ENCODE assay signal across 7 mouse cellular contexts in the genomic region with DNA sequence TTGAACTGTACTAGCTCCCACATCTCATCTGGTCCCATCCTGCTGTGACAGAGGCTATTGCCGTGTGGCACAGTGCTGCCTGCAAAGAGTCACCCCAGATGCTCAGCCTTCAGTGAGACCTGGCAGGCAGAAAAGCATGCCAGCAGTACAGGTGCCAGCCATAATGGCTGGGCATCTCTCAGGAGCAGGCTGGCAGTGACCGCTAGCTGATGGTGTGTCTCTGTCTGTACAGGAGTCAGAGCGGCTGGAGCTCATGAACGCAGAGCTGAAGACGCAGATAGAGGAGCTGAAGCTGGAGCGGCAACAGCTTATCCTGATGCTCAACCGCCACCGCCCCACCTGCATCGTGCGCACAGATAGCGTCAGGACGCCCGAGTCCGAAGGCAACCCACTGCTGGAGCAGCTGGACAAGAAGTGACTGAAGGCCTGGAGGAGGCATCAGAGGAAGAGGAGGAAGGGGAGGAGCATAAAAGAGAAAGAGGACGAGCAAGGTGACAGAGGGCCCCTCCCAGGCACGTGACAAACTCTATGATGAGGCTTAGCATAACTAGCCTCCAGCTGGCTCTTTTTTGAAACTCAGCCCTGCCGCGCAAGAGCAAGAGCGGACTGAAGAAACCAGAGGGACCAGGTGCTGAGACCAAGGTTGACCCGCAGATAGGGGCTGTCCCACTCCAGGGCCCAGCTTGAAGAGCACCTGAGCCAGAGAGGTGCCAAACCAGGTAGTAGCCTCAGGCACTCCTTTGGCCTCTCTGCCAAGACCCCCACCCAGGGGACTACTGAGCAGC. TPM values are rescaled to one million over a fixed set of nuclear protein-coding genes. Genes with fewer than 3 reads are reported as not detected.
A peak's percentile ranks its signal among the peaks of the same experiment; 100 is the strongest.
DNase-seq lines count a peak whose midpoint lies in the region; ATAC-seq and TF ChIP-seq lines count a peak whose summit lies in the region.

No protein-coding gene starts in this region.

- H3K4me3 ChIP-seq in layer of hippocampus, adult 2 months: no peak overlapping the region
- H3K4me3 ChIP-seq in ES-Bruce4 (ENCODE audit: low read depth, low read length): peak overlapping the region; percentile 14; the same call in 1 of the 2 replicates
- H3K4me3 ChIP-seq in stomach, embryonic 15.5 days (replicated peaks): no peak overlapping the region

- no peak for TF ChIP-seq CTCF in layer of hippocampus, adult 2 months (conservative IDR thresholded peaks at IDR 0.05)
- TF ChIP-seq CTCF in ES-Bruce4 (IDR thresholded peaks at IDR 0.05; ENCODE audit: low read depth, low read length): no peak

- H3K9ac ChIP-seq in ES-Bruce4 (ENCODE audit: low read depth, poor library complexity, severe bottlenecking): no peak overlapping the region
- no peak overlapping the region for H3K9ac ChIP-seq in stomach, embryonic 15.5 days

- TF ChIP-seq EP300 in ES-Bruce4 (IDR thresholded peaks at IDR 0.05; ENCODE audit: insufficient read depth, low read depth, low read length): 0 out of 2 replicates have a peak, but pooled peaks have one; percentile 17

- H3K27me3 ChIP-seq in ES-Bruce4 (ENCODE audit: control insufficient read depth, insufficient read depth, low read length, poor library complexity, severe bottlenecking): no peaks in the 10 kb centered on the region
- no peaks in the 10 kb centered on the region for H3K27me3 ChIP-seq in stomach, embryonic 15.5 days (replicated peaks)

- TF ChIP-seq POLR2A in ES-Bruce4 (IDR thresholded peaks at IDR 0.05; ENCODE audit: insufficient read depth, low read length): no peak

- WGBS in stomach, embryonic 15.5 days: 71% methylated on average over 20 of the region's 20 CpGs

- H3K9me3 ChIP-seq in ES-Bruce4 (replicated peaks; ENCODE audit: control insufficient read depth, insufficient read depth, low read length, poor library complexity, severe bottlenecking): no peaks in the 10 kb centered on the region
- no peaks in the 10 kb centered on the region for H3K9me3 ChIP-seq in stomach, embryonic 15.5 days

- H3K27ac ChIP-seq in layer of hippocampus, adult 2 months: peak overlapping the region; percentile 51; the same call in 1 of the 2 replicates
- H3K27ac ChIP-seq in ES-Bruce4 (ENCODE audit: insufficient read depth, low read length): no peak overlapping the region
- peak overlapping the region; percentile 71 for H3K27ac ChIP-seq in stomach, embryonic 15.5 days

- ATAC-seq in activated CD4-positive, CD25-positive, alpha-beta regulatory T cell, adult 4 months: peak; percentile 62
- peak; percentile 44 for ATAC-seq in stomach, embryonic 15.5 days (ENCODE audit: insufficient read depth, low FRiP score, low read depth)

- peaks cover under 1% of the 10 kb centered on the region for H3K4me1 ChIP-seq in ES-Bruce4 (ENCODE audit: control insufficient read depth, insufficient read depth, low read length)
- H3K4me1 ChIP-seq in stomach, embryonic 15.5 days: peaks cover 25% of the 10 kb centered on the region

- no peak for DNase-seq in layer of hippocampus, adult 2 months (ENCODE audit: low spot score in 2 of 2)
- no peak for DNase-seq in layer of hippocampus, adult 9-10 months (ENCODE audit: low spot score)
- DNase-seq in ovary, adult 18-20 months (ENCODE audit: low spot score): no peak
- DNase-seq in spleen, postnatal 14 days (ENCODE audit: low spot score in 2 of 2): no peak

- H3K36me3 ChIP-seq in ES-Bruce4 (ENCODE audit: control insufficient read depth, insufficient read depth, low read length, poor library complexity, severe bottlenecking): no peaks in the 10 kb centered on the region
- H3K36me3 ChIP-seq in stomach, embryonic 15.5 days: peaks cover 8% of the 10 kb centered on the region; the same call in 1 of the 2 replicates

- peak overlapping the region; percentile 10; the same call in 1 of the 2 replicates for H3K4me2 ChIP-seq in stomach, embryonic 15.5 days

RNA-seq across cellular contexts. Expression of a gene that starts 39.9 kb away (rescaled TPM):
- total RNA-seq in layer of hippocampus, adult 2 months (2021): 10 to 100 TPM; 48.2 to 49.5 TPM
- polyA plus RNA-seq in ES-Bruce4 (2011; ENCODE audit: insufficient read depth, insufficient read length, low read depth, missing spikeins): 14.0 and 14.4 TPM in 2 replicates
- polyA plus RNA-seq in activated CD4-positive, CD25-positive, alpha-beta regulatory T cell, adult 4 months (2017; shearing (Covaris generic)): not detected
- polyA plus RNA-seq in stomach, embryonic 15.5 days (2015; fragmentation: Nextera tagmentation; extraction: Ambion mirVana): 0.81 and 0.89 TPM in 2 replicates

RNA-seq across cellular contexts. Expression of a gene that starts 47.7 kb away (rescaled TPM):
- under 1 TPM; 0.41 to 0.64 TPM for total RNA-seq in layer of hippocampus, adult 2 months (2021)
- polyA plus RNA-seq in ES-Bruce4 (2011; ENCODE audit: insufficient read depth, insufficient read length, low read depth, missing spikeins): 0.64 TPM in 1 of 2 replicates, not detected in the other
- polyA plus RNA-seq in activated CD4-positive, CD25-positive, alpha-beta regulatory T cell, adult 4 months (2017; shearing (Covaris generic)): 100 to 1,000 TPM; 156 to 205 TPM
- 3.4 and 5.3 TPM in 2 replicates for polyA plus RNA-seq in stomach, embryonic 15.5 days (2015; fragmentation: Nextera tagmentation; extraction: Ambion mirVana)

Comparison
In these comparisons a context has a peak if more than half of its experiments do, and no peak if none do; other contexts are left out.
1. RNA of a gene that starts 47.7 kb away (polyA plus RNA-seq): 156 to 205 TPM in activated CD4-positive, CD25-positive, alpha-beta regulatory T cell, adult 4 months; 3.4 to 5.3 TPM in stomach, embryonic 15.5 days and 0.64 TPM in ES-Bruce4; every median in the first group is over 10 times any median in the second.